Mouse (Mus musculus) kidney, postnatal 10 days (tissue): Measurements from ENCODE around the gene Zmiz1.
A peak's percentile ranks its signal among the peaks of the same experiment; 100 is the strongest.

Source experiments
- DNase-seq: peaks from one replicate; pipeline ENCODE4 v3.0.0; 2021; ENCODE audit warnings: mixed read lengths

Zmiz1 gene

GRCm38 (mm10) chr14:25708917-25709316, 249.9 kb downstream of the Zmiz1 start:
- DNase-seq = peak; percentile 53

DNA sequence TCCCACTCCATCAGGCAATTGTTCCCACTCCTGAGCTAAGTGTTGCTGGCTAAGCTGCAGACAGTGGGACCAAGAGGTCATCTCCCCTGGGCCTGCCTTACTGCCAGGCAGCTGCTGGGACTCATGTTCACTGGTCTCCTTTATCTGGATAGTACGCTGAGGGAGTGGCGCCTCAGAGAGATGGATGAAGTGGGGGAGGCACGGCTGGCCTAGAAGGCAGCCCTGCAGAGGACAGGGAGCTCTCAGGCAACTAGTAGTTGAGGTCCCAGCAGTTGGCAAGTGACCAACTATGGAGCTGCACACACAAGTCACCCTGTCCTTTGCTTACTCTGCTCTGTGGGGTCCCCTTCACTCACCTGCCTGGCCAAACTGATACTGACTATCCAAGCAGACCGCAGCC, 251.1 kb downstream of the Zmiz1 start:
- DNase-seq = peak; percentile 59

- DNase-seq = no peak
These were observed 251.7 kb downstream of the Zmiz1 start for GRCm38 (mm10) chr14:25710681-25711080.

DNA sequence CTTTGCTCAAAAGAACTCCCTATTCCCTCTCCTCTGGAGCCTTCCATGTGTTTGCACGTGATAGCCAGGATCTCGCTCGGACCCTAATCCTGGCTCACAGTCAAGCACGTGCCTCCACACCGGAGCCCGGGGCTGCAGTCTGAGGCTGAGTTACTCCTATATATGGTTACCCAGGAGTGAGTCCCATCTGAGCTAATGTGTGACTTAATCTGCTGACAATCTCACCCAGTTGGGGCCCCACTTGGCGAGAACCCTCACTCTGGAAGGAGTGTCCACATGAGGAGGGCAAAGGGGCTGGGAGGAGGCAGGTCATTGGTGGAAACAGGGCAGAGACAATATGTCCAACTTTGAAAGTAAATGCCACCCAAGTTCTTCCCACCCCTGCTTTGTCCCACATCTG, 252.2 kb downstream of the Zmiz1 start:
- peak; percentile 43 for DNase-seq

DNA sequence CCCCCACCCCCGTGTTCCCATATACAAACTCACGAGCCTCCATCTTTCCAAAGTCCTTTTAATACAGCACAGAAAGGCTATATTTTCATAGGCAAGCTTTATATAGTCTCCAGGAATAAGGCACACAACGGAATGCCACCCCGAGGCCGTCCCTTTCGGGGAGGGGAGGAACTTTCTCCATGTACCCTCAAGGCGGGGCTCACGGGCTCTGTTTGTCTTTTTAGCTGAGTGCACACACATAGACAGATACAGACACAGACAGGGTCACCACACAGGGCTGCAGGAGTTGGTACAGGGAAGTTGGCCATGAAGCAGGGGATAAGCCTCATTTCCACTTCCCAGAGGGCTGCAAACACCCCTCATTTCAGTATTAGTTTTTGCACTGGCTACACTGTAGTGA, 252.6 kb downstream of the Zmiz1 start:
- DNase-seq = no peak

- DNase-seq = peak; percentile 49
These were observed 254.5 kb downstream of the Zmiz1 start for GRCm38 (mm10) chr14:25713443-25713842.
